Mouse (Mus musculus) left cerebral cortex, postnatal 36 days (tissue): ENCODE data around the gene Thbs3. TPM values are rescaled to one million over a fixed set of nuclear protein-coding genes. Genes with fewer than 3 reads are reported as not detected.

Source experiments
- DNase-seq, 2 experiments: peaks; one replicate each; pipeline ENCODE4 v3.0.0; 2021 to 2022; ENCODE audit warnings: low spot score in 2 of 2, mixed read lengths in 1 of 2
- intact Hi-C: fragments of 180-260 bp; cut with DNase I; formaldehyde crosslinking; loops from one replicate; pipeline ENCODE4 v1.15.1; 2025
- total RNA-seq, 2 experiments: library from RNA; stranded (reverse); gene quantifications; 2 replicates each; pipeline ENCODE4 v1.2.3; 2021

Thbs3 gene
- total RNA-seq, 2 experiments from 2014 or later: 21.0 to 21.3 TPM

GRCm38 (mm10) chr3:89244982-89245687, 30.2 kb downstream of the Thbs3 start:
- intact Hi-C loops: loop anchor here (5.0 kb wide), 1 partner anchor 48 kb away; no protein-coding TSS in a partner anchor

GRCm38 (mm10) chr3:89245688-89246171, 30.8 kb downstream of the Thbs3 start, which contains the start of gene Krtcap2:
TSS of gene Krtcap2 (plus strand) at chr3:89245966.
- DNase-seq: peak; percentile 68 to 73
- intact Hi-C loops: no loop called here

More at GRCm38 (mm10) chr3:89244982-89245687, 30.2 kb downstream of the Thbs3 start:
- DNase-seq: peak; percentile 63 to 73

GRCm38 (mm10) chr3:89246261-89247100, 31.5 kb downstream of the Thbs3 start, which contains the start of gene Trim46:
TSS of gene Trim46 (minus strand) at chr3:89246309.
- intact Hi-C loops: no loop called here
- peak; percentile 92 to 93 for DNase-seq

GRCm38 (mm10) chr3:89247466-89247865, 32.5 kb downstream of the Thbs3 start:
- intact Hi-C loops: no loop called here

GRCm38 (mm10) chr3:89250435-89251040, 35.6 kb downstream of the Thbs3 start:
- intact Hi-C loops: loop anchor here (1.0 to 2.0 kb wide), 2 partner anchors 32 to 58 kb away; no protein-coding TSS in a partner anchor
- no peak for DNase-seq

More at GRCm38 (mm10) chr3:89247466-89247865, 32.5 kb downstream of the Thbs3 start:
- peak in 1 of 2 experiments; percentile 3 for DNase-seq

- intact Hi-C loops: loop anchor here (2.0 kb wide), 1 partner anchor 57 kb away; no protein-coding TSS in a partner anchor
- no peak for DNase-seq
Observed at GRCm38 (mm10) chr3:89251365-89251895, 36.5 kb downstream of the Thbs3 start.

GRCm38 (mm10) chr3:89254994-89255393, 40.0 kb downstream of the Thbs3 start:
- no peak for DNase-seq
- intact Hi-C loops: no loop called here

GRCm38 (mm10) chr3:89256177-89256576, 41.2 kb downstream of the Thbs3 start:
- no peak for DNase-seq
- intact Hi-C loops: no loop called here

- DNase-seq: no peak
- intact Hi-C loops: no loop called here
Observed at GRCm38 (mm10) chr3:89259076-89259475, 44.1 kb downstream of the Thbs3 start, which contains the start of gene Dpm3. TSS of gene Dpm3 (plus strand) at chr3:89259358.

GRCm38 (mm10) chr3:89260211-89260610, 45.2 kb downstream of the Thbs3 start:
- DNase-seq: no peak
- intact Hi-C loops: no loop called here

- intact Hi-C loops: no loop called here
- DNase-seq: no peak
Observed at GRCm38 (mm10) chr3:89262417-89262816, 47.4 kb downstream of the Thbs3 start.

GRCm38 (mm10) chr3:89266439-89266893, 51.5 kb downstream of the Thbs3 start:
- DNase-seq: peak; percentile 78 to 84
- intact Hi-C loops: no loop called here

- intact Hi-C loops: loop anchor here (2.0 kb wide), 1 partner anchor 14 kb away; no protein-coding TSS in a partner anchor
- no peak for DNase-seq
Observed at GRCm38 (mm10) chr3:89268916-89269315, 53.9 kb downstream of the Thbs3 start.

- DNase-seq: peak; percentile 85 to 86
- intact Hi-C loops: no loop called here
Observed at GRCm38 (mm10) chr3:89270051-89270755, 55.2 kb downstream of the Thbs3 start, which contains the start of gene Slc50a1. TSS of gene Slc50a1 (minus strand) at chr3:89270570.

- intact Hi-C loops: no loop called here
- peak; percentile 67 to 81 for DNase-seq
Observed at GRCm38 (mm10) chr3:89270891-89271290, 55.9 kb downstream of the Thbs3 start.

- intact Hi-C loops: no loop called here
- DNase-seq: no peak
Observed at GRCm38 (mm10) chr3:89271760-89272159, 56.8 kb downstream of the Thbs3 start.

- intact Hi-C loops: no loop called here
- DNase-seq: no peak
Observed at GRCm38 (mm10) chr3:89276061-89276460, 61.1 kb downstream of the Thbs3 start.
